Mouse (Mus musculus) liver, embryonic 14.5 days (tissue): ENCODE measurements around the gene Tex48. TPM values are rescaled to one million over a fixed set of nuclear protein-coding genes. Genes with fewer than 3 reads are reported as not detected.

Experiments used
- ATAC-seq: fragments of 200-750 bp; cut with Nextera tagmentation; 2 replicates; pipeline ENCODE4 v1.8.0; 2017; ENCODE audit warnings: moderate number of reproducible peaks, mild to moderate bottlenecking, moderate library complexity; ENCODE audit not compliant: insufficient read depth
- DNase-seq, 3 experiments: peaks; one replicate each; pipeline ENCODE4 v3.0.0-alpha.2; 2012 to 2013; ENCODE audit warnings: low read depth in 3 of 3, low spot score in 3 of 3
- H3K27ac ChIP-seq: fragments of 300-500 bp; sonication (generic); 2 replicates; pipeline ENCODE4 v1.5.1; 2014; ENCODE audit warnings: moderate library complexity, mild to moderate bottlenecking, control low read depth, inconsistent platforms
- H3K27me3 ChIP-seq: fragments of 300-500 bp; sonication (generic); 2 replicates; pipeline ENCODE4 v1.6.1; 2014; ENCODE audit warnings: mild to moderate bottlenecking, low read length, moderate library complexity; ENCODE audit not compliant: control insufficient read depth, insufficient read depth
- H3K36me3 ChIP-seq: fragments of 300-500 bp; sonication (generic); replicated peaks from 2 replicates; pipeline ENCODE4 v1.6.1; 2014; ENCODE audit warnings: low read depth; ENCODE audit not compliant: control insufficient read depth, insufficient read depth
- H3K4me1 ChIP-seq, 2 experiments: fragments of 200-500 bp in 1 of 2; fragments of 300-500 bp in 1 of 2; sonication (generic) in 1 of 2; replicated peaks; 2 replicates each; pipeline ENCODE4 v1.6.1; 2012 to 2014; ENCODE audit warnings: antibody characterized with exemption in 1 of 2, inconsistent platforms in 1 of 2, low read length in 1 of 2; ENCODE audit not compliant: control insufficient read depth in 2 of 2, insufficient read depth in 2 of 2
- H3K4me2 ChIP-seq: fragments of 300-500 bp; sonication (generic); 2 replicates; pipeline ENCODE4 v1.6.1; 2014; ENCODE audit warnings: low read depth, mild to moderate bottlenecking, control low read depth, moderate library complexity
- H3K4me3 ChIP-seq, 2 experiments: fragments of 200-500 bp in 1 of 2; fragments of 300-500 bp in 1 of 2; sonication (generic) in 1 of 2; 2 replicates each; pipeline ENCODE4 v1.5.1; 2012 to 2014; ENCODE audit warnings: low read depth in 2 of 2, low read length in 2 of 2, mild to moderate bottlenecking in 2 of 2, control low read depth in 1 of 2, inconsistent platforms in 1 of 2, moderate library complexity in 1 of 2; ENCODE audit not compliant: insufficient read depth in 1 of 2
- H3K9ac ChIP-seq: fragments of 300-500 bp; sonication (generic); replicated peaks from 2 replicates; pipeline ENCODE4 v1.6.1; 2014; ENCODE audit warnings: mild to moderate bottlenecking, control low read depth, moderate library complexity
- H3K9me3 ChIP-seq: fragments of 300-500 bp; sonication (generic); 2 replicates; pipeline ENCODE4 v1.6.1; 2016; ENCODE audit warnings: low read length, mixed read lengths; ENCODE audit not compliant: control insufficient read depth
- CTCF ChIP-seq: IDR thresholded peaks from 2 replicates; pipeline ENCODE4 v1.5.1; 2016; ENCODE audit warnings: antibody characterized with exemption, low read depth, control low read depth
- EP300 ChIP-seq: IDR thresholded peaks from 2 replicates; pipeline ENCODE4 v1.6.1; 2016; ENCODE audit warnings: antibody characterized with exemption, low read depth
- WGBS: fragments of 180-500 bp; shearing (Covaris S2); extraction: QIAGEN DNeasy Blood & Tissue Kit; methylation state at CpG from one replicate; pipeline ENCODE4 v1.1.7; 2014; ENCODE audit not compliant: insufficient replicate concordance; 5-methylcytosine and 5-hydroxymethylcytosine counted together
- polyA plus RNA-seq, 2 experiments: library from polyadenylated mRNA; depleted of rRNA in 1 of 2; stranded (reverse) in 1 of 2; unstranded in 1 of 2; fragments of >200 nt; fragmentation: Nextera tagmentation in 1 of 2; extraction: Ambion mirVana in 1 of 2; gene quantifications; 2 replicates each; pipeline versions ENCODE4 v1.2.1 to v1.2.3; 2012 to 2014

Gene Tex48
- polyA plus RNA-seq, 2 experiments = not detected

DNA sequence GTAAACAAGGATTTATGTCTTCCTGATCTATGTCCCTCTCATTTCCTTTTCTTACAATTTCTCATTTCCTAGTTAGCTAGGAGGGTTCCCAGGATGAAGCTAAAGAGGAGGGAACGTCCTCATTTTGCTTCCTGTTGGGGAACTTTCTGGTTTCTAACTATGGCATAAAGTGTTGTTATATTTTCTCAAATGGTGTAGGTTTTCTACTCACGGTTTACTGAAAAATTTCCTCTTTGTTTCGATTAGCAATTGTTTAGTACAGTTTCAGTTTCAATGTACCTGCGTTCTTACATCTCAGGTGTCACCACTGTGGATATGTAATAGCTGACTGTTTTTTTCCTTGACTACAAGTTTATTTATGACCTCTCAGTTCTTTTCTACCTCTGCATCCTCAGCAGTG, 31.7 kb downstream of the Tex48 start:
- TF ChIP-seq EP300 (no peak), CTCF (no peak)
- no peak for DNase-seq
- no peak for ATAC-seq
- Histone ChIP-seq H3K4me3 (no peak overlapping the region), H3K27ac (no peak overlapping the region), H3K36me3 (no peaks in the 10 kb centered on the region), H3K9me3 (no peaks in the 10 kb centered on the region), H3K9ac (no peak overlapping the region), H3K4me2 (no peak overlapping the region), H3K4me1 (peaks cover 0 to 8% of the 10 kb centered on the region in 2 experiments; a peak in 2 of 4 replicates), H3K27me3 (no peaks in the 10 kb centered on the region)
- WGBS = 42% methylated on average over 4 of the region's 4 CpGs

DNA sequence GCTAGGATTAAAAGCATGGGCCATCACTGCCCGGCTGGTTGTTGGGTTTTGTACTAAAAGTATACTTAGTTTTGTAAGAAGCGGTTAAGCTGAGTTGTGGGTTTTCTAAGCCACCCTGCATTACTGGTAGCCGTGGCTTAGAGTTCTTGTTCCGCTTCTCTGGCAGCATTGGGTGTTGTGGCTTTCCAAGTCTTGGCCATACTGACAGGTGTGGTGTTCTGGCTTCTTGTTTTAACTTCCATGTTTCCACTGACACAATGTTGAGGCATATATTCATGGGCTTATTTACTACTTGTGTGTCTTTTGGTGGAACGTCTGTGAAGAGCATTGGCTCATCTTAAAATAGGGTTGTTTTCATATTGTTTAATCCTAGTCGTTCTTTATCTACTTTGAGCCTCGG, 32.2 kb downstream of the Tex48 start:
- no peak for TF ChIP-seq CTCF
- no peak for TF ChIP-seq EP300
- Histone ChIP-seq H3K4me2 (no peak overlapping the region), H3K36me3 (no peaks in the 10 kb centered on the region), H3K4me1 (peaks cover 0 to 5% of the 10 kb centered on the region in 2 experiments; a peak in 2 of 4 replicates), H3K9ac (no peak overlapping the region), H3K9me3 (no peaks in the 10 kb centered on the region), H3K27me3 (no peaks in the 10 kb centered on the region), H3K27ac (no peak overlapping the region), H3K4me3 (no peak overlapping the region)
- no peak for DNase-seq
- 39% methylated on average over 7 of the region's 7 CpGs for WGBS
- no peak for ATAC-seq

GRCm38 (mm10) chr4:63586240-63586639, 36.0 kb downstream of the Tex48 start:
- TF ChIP-seq EP300 (no peak), CTCF (no peak)
- H3K9ac ChIP-seq = no peak overlapping the region
- DNase-seq (no peak), ATAC-seq (no peak)
- H3K9me3 ChIP-seq = no peaks in the 10 kb centered on the region
- H3K4me2 ChIP-seq = no peak overlapping the region
- no peaks in the 10 kb centered on the region for H3K27me3 ChIP-seq
- no peaks in the 10 kb centered on the region for H3K36me3 ChIP-seq
- 67% methylated on average over 2 of the region's 2 CpGs for WGBS
- no peak overlapping the region for H3K27ac ChIP-seq
- no peak overlapping the region for H3K4me3 ChIP-seq
- H3K4me1 ChIP-seq = no peaks in the 10 kb centered on the region

- no peak overlapping the region for H3K4me2 ChIP-seq
- WGBS = 79% methylated on average over 10 of the region's 10 CpGs
- no peaks in the 10 kb centered on the region for H3K9me3 ChIP-seq
- no peak for TF ChIP-seq EP300
- TF ChIP-seq CTCF = no peak
- no peak overlapping the region for H3K27ac ChIP-seq
- H3K4me1 ChIP-seq = no peaks in the 10 kb centered on the region
- H3K27me3 ChIP-seq = no peaks in the 10 kb centered on the region
- H3K36me3 ChIP-seq = no peaks in the 10 kb centered on the region
- DNase-seq = no peak
- ATAC-seq = no peak
- H3K4me3 ChIP-seq = no peak overlapping the region
- no peak overlapping the region for H3K9ac ChIP-seq
These were observed 37.0 kb downstream of the Tex48 start for GRCm38 (mm10) chr4:63585216-63585615.

DNA sequence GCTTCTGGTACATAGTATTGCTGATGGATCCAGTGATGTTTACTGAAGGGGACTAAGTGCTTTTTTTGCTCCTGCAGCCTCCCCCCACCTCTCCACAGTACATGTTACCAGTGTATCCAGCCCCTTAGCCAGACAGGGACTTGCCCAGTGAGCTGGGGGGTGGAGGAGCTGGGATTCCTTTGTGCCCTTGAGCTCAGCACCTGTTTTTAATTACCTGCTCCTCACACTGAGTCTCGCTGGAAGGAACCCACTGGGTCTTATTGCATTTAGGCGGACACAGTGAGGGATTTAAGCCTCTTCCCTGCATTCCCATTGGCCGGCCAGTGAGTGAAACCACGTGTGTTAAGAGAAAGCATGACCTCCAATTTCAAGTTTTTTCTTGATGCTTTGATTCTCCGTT, 39.6 kb downstream of the Tex48 start:
- H3K4me2 ChIP-seq = no peak overlapping the region
- no peak for TF ChIP-seq CTCF
- no peak for TF ChIP-seq EP300
- WGBS = 74% methylated on average over 5 of the region's 5 CpGs

GRCm38 (mm10) chr4:63580078-63580477, 42.1 kb downstream of the Tex48 start:
- Histone ChIP-seq H3K27ac (no peak overlapping the region), H3K9ac (no peak overlapping the region), H3K36me3 (no peaks in the 10 kb centered on the region), H3K4me1 (no peaks in the 10 kb centered on the region), H3K9me3 (no peaks in the 10 kb centered on the region), H3K4me3 (no peak overlapping the region), H3K27me3 (no peaks in the 10 kb centered on the region), H3K4me2 (no peak overlapping the region)
- 69% methylated on average over 6 of the region's 6 CpGs for WGBS
- ATAC-seq = no peak
- TF ChIP-seq EP300 (no peak), CTCF (no peak)
- no peak for DNase-seq

More for the DNA sequence above, 39.6 kb downstream of the Tex48 start:
- no peak overlapping the region for H3K4me3 ChIP-seq
- DNase-seq = no peak
- no peaks in the 10 kb centered on the region for H3K4me1 ChIP-seq
- H3K9ac ChIP-seq = no peak overlapping the region
- no peaks in the 10 kb centered on the region for H3K27me3 ChIP-seq
- no peak overlapping the region for H3K27ac ChIP-seq
- no peak for ATAC-seq
- no peaks in the 10 kb centered on the region for H3K9me3 ChIP-seq
- no peaks in the 10 kb centered on the region for H3K36me3 ChIP-seq
